Mouse (Mus musculus): ENCODE measurements around the gene Ube2h. TPM values are rescaled to one million over a fixed set of nuclear protein-coding genes. Genes with fewer than 3 reads are reported as not detected.

The Ube2h gene
- polyA plus RNA-seq, 1 experiment from 2014 or later: 35.4 TPM

DNA sequence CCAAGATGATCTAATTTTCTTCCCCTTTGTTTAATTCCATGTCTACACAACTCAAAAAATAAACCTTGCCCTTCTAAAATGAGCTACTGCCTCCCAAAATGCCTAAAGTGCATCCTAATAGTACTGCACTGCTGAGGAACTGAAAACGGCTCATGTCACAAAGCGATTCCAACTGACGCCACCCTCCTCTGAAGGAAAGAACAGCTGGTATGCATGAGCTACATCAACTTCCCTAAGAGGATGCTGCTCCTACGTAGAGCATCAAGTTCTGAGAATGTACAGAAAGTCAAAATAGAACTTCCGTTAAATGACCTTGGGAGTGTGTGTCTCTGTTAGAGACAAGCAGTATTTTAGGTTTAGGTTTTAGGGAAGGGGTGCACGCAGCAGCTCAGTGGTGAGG lies 45.1 kb downstream of the Ube2h start:
- 91% methylated on average over 6 of the region's 6 CpGs for WGBS
- DNase-seq (ENCODE audit: low spot score): no peak
- H3K27me3 ChIP-seq (replicated peaks; ENCODE audit: low read depth, poor library complexity, severe bottlenecking): no peaks in the 10 kb centered on the region
- H3K9me3 ChIP-seq: no peaks in the 10 kb centered on the region
- H3K27ac ChIP-seq (replicated peaks): no peak overlapping the region
- H3K4me1 ChIP-seq: no peaks in the 10 kb centered on the region
- H3K36me3 ChIP-seq (replicated peaks): peaks cover 78% of the 10 kb centered on the region
- H3K4me3 ChIP-seq: no peak overlapping the region

DNA sequence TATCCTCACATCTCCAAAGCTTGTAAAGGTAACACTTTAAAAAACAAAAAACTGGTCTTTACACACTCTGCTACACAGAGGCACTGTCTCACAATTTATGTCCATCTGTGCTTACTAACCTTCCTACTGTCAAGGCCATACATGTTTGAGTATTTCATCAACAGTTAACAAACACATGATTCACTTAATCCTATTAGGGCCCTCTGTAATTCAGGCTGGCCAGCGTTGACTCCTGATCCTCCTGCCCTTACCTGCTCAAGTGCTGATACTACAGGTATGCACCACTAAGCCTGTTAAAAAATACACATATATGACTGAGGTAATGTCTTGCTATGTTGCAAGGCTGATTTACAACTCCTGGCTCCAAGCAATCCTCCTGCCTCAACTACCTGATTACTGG lies 46.4 kb downstream of the Ube2h start:
- Histone ChIP-seq H3K9me3 (no peaks in the 10 kb centered on the region), H3K4me3 (no peak overlapping the region), H3K27ac (replicated peaks) (no peak overlapping the region), H3K27me3 (replicated peaks; ENCODE audit: low read depth, poor library complexity, severe bottlenecking) (no peaks in the 10 kb centered on the region), H3K4me1 (no peaks in the 10 kb centered on the region), H3K36me3 (replicated peaks) (peaks cover 85% of the 10 kb centered on the region)
- WGBS: 86% methylated on average over 1 of the region's 1 CpGs
- DNase-seq (ENCODE audit: low spot score): no peak

DNA sequence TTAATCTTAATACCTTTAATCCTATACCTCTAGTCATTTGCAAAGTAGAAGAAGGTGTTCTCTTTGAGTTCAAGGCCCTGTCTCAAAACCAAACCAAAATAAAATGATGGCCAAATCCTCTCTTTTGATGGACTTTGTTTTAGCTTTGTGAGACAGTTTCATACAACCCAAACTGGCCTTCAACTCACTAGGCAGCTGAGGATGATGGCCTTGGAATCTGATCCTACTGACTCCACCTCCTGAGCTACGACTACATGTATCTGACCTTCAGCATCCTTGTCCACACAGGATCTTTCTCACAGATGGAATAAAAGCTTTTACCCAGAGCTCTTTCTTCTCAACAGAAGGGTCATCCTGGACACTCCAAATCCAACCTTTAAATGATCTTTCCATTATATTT lies 48.5 kb downstream of the Ube2h start:
- H3K4me3 ChIP-seq: no peak overlapping the region
- peaks cover 85% of the 10 kb centered on the region for H3K36me3 ChIP-seq (replicated peaks)
- H3K27ac ChIP-seq (replicated peaks): no peak overlapping the region
- DNase-seq (ENCODE audit: low spot score): no peak
- WGBS: 83% methylated on average over 1 of the region's 1 CpGs
- no peaks in the 10 kb centered on the region for H3K4me1 ChIP-seq
- no peaks in the 10 kb centered on the region for H3K27me3 ChIP-seq (replicated peaks; ENCODE audit: low read depth, poor library complexity, severe bottlenecking)
- no peaks in the 10 kb centered on the region for H3K9me3 ChIP-seq

DNA sequence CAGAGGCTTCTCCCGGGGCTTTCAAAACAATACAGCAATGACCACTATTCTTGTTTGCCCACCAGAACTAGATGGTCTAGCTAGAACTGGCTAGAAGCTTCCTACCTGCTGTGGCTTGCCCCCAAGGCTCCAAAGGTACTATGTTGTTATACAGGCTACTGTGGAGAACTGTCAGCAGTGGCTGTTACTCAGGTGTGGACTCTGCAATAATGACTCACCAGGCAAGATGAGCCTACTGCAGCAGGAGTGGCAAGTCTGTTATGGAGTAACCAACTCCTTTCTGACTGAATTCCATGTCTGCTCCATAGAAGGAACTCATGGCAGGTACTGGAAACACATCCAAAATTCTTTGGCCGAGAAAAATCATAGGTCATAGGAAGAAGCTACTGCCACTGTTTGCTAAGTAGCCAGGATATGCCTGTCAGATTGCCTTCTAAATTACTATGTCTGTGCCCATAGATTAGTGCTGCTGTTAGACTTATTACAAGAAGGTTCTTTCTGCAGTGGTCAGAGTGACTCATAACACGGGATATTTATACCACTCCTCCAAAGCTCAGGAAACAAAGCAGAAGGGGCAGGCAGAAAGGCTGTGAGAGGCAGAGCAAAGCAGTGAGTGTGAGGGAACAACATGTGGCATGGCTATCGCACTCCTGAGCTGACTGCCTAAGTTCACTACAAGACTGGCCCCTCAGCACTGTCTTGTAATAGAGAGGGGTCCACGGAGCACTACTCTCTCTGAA lies 51.9 kb downstream of the Ube2h start:
- DNase-seq (ENCODE audit: low spot score): no peak
- no peaks in the 10 kb centered on the region for H3K27me3 ChIP-seq (replicated peaks; ENCODE audit: low read depth, poor library complexity, severe bottlenecking)
- H3K27ac ChIP-seq (replicated peaks): no peak overlapping the region
- no peak overlapping the region for H3K4me3 ChIP-seq
- H3K9me3 ChIP-seq: no peaks in the 10 kb centered on the region
- H3K4me1 ChIP-seq: no peaks in the 10 kb centered on the region
- peaks cover 62% of the 10 kb centered on the region for H3K36me3 ChIP-seq (replicated peaks)
- 96% methylated on average over 5 of the region's 5 CpGs for WGBS

DNA sequence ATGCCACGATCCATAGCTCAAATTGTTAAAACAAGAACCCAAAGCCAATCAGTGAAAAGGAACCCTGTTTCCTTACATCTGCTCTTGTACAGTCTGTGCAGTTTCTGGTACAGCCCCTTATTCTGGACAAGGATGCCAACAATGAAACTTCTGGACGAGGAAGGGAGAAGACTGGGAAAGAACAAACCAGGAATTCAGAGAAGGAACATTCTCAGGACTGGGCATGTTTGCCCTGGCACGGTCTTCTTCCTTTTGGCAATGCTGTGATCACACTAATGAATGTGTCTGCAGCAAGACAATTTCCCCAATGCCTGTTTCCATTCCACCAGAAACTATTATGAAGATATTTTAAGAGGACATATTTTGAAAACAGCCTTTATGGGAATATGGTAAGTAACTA lies 55.6 kb downstream of the Ube2h start:
- Histone ChIP-seq H3K27me3 (replicated peaks; ENCODE audit: low read depth, poor library complexity, severe bottlenecking) (no peaks in the 10 kb centered on the region), H3K4me1 (no peaks in the 10 kb centered on the region), H3K36me3 (replicated peaks) (peaks cover 36% of the 10 kb centered on the region), H3K4me3 (no peak overlapping the region), H3K27ac (replicated peaks) (no peak overlapping the region), H3K9me3 (no peaks in the 10 kb centered on the region)
- DNase-seq (ENCODE audit: low spot score): no peak
- 86% methylated on average over 3 of the region's 3 CpGs for WGBS

DNA sequence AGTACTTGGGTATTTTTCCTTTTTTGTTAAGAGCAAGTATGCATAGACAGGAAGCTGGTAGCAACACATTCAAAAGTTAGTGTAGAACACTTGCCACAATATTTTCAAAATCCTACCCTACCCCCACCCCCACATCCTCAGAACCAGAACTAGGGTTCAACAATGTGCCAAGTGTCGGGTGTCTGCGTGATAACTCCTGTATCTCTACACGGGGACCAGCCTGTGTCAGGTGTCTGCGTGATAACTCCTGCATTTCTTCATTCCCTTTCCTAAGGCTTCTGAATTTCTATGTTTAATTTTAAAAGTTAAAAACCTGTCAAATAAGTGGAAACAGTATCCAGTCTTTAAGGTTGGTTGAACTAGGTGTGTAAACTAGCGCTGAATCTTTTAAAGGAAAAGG lies 58.4 kb downstream of the Ube2h start:
- no peaks in the 10 kb centered on the region for H3K4me1 ChIP-seq
- H3K36me3 ChIP-seq (replicated peaks): peaks cover 21% of the 10 kb centered on the region
- H3K27ac ChIP-seq (replicated peaks): no peak overlapping the region
- no peak for DNase-seq (ENCODE audit: low spot score)
- H3K4me3 ChIP-seq: no peak overlapping the region
- WGBS: 92% methylated on average over 5 of the region's 5 CpGs
- H3K9me3 ChIP-seq: no peaks in the 10 kb centered on the region
- no peaks in the 10 kb centered on the region for H3K27me3 ChIP-seq (replicated peaks; ENCODE audit: low read depth, poor library complexity, severe bottlenecking)

DNA sequence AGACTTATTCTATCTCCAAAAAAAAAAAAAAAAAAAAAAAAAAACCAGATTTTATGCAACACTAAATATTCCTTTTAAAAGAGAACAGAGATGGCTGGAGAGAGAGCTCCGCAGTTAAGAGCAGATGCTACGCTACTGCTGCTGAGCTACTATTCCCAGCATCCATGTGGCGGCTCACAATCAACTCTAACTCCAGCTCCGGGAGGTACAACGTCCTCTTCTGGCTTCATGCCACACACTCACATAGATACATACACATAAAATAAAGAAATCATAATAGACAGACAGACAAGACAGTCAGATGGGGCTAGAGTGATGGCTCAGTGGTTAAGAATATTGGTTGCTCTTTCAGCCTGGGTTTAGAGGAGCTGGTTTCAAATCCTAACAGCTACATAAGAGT lies 58.9 kb downstream of the Ube2h start:
- Histone ChIP-seq H3K4me3 (no peak overlapping the region), H3K9me3 (no peaks in the 10 kb centered on the region), H3K36me3 (replicated peaks) (peaks cover 25% of the 10 kb centered on the region), H3K4me1 (no peaks in the 10 kb centered on the region), H3K27me3 (replicated peaks; ENCODE audit: low read depth, poor library complexity, severe bottlenecking) (no peaks in the 10 kb centered on the region), H3K27ac (replicated peaks) (no peak overlapping the region)
- DNase-seq (ENCODE audit: low spot score): no peak
- 95% methylated on average over 5 of the region's 5 CpGs for WGBS

DNA sequence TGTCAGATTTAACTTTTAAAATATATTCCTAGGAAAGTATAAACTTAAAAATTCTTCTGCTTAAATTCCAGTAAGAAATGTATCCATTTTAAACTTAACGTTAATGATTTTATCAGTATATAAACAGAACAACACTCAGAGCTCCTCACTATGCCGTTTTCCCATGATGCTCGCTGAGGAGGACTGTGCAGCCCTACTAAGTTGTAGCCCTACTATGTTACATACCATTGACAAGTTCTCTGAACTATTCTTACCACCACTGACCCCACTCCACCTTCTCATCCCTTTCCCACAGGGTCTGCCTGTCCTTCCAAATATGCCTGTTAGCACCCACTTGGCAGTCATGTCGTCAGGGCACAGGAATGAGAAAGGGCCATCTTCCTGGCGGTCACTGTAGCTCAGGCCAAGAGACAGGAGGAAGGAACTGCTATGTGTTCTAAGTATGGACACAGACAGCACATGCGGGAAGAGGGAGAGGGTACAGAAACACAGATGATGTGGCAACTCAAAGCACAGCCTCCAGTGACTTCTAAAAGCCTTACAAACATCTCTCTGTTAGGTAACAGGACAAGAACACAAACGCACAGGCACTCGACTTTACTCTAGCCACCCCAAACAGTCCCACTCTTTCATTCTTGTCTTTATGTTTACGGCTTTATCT lies 60.9 kb downstream of the Ube2h start:
- Histone ChIP-seq H3K27me3 (replicated peaks; ENCODE audit: low read depth, poor library complexity, severe bottlenecking) (no peaks in the 10 kb centered on the region), H3K4me3 (no peak overlapping the region), H3K36me3 (replicated peaks) (peaks cover 38% of the 10 kb centered on the region), H3K4me1 (no peaks in the 10 kb centered on the region), H3K27ac (replicated peaks) (no peak overlapping the region), H3K9me3 (no peaks in the 10 kb centered on the region)
- no peak for DNase-seq (ENCODE audit: low spot score)
- WGBS: 91% methylated on average over 9 of the region's 9 CpGs

DNA sequence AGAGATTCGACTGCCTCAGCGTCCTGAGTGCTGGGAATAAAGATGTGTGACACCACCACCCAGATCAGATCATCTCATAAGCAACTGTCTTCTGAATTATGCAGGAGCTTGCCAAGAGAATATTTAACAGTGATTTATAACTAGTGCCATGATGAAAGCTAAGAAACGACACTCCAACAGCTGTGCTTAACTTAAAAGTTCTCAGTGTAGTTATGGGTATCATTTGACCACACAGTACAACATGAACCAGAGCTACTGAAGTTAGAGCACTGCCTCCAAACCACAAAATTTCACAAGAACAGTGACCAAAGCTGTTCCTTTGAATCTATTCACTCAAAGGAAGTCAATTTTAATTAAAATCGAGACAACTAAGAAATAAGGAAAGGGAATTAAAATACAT lies 61.4 kb downstream of the Ube2h start:
- Histone ChIP-seq H3K36me3 (replicated peaks) (peaks cover 34% of the 10 kb centered on the region), H3K27ac (replicated peaks) (no peak overlapping the region), H3K9me3 (no peaks in the 10 kb centered on the region), H3K4me1 (no peaks in the 10 kb centered on the region), H3K4me3 (no peak overlapping the region), H3K27me3 (replicated peaks; ENCODE audit: low read depth, poor library complexity, severe bottlenecking) (no peaks in the 10 kb centered on the region)
- DNase-seq (ENCODE audit: low spot score): no peak
- WGBS: 93% methylated on average over 4 of the region's 4 CpGs

DNA sequence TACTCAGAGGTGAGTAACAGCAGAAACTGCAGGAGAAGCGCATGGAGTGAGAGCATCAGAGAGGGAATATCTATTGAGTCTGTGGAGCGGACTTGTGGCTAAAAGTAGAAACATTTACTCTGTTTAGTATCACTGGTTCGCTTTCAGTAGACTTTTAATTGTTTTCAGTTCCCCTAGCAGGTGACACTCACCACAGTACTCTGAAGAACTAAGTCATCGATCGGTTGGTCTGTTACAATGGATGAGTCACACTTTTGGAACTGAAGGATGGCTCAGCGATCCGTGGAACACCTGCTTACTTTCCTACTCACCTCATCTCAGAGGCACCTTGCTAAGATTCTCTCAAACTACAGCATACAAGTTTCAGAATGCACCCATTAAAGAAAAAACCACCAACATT lies 64.2 kb downstream of the Ube2h start:
- no peak overlapping the region for H3K4me3 ChIP-seq
- 93% methylated on average over 7 of the region's 7 CpGs for WGBS
- H3K4me1 ChIP-seq: no peaks in the 10 kb centered on the region
- H3K27ac ChIP-seq (replicated peaks): no peak overlapping the region
- no peak for DNase-seq (ENCODE audit: low spot score)
- H3K9me3 ChIP-seq: no peaks in the 10 kb centered on the region
- peaks cover 39% of the 10 kb centered on the region for H3K36me3 ChIP-seq (replicated peaks)
- no peaks in the 10 kb centered on the region for H3K27me3 ChIP-seq (replicated peaks; ENCODE audit: low read depth, poor library complexity, severe bottlenecking)

DNA sequence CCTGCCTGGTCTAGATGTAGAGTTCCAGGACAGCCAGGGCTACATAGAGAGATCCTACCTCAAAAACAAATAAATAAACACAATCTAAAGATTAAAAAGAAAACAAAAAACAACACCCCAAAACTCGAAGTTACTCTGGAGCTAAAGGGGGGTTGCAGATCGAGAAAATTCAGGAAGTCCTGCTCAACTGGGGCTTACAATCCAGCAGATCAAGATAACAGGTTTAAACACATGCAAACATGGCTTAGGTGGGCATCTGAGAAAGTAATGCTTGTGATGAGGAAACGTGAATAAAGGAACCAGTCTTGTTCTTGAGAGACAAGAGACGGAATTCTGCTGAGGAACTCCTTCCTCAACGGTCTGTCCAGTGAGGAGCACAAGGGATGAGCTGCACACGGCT lies 65.1 kb downstream of the Ube2h start:
- Histone ChIP-seq H3K4me3 (no peak overlapping the region), H3K4me1 (no peaks in the 10 kb centered on the region), H3K27me3 (replicated peaks; ENCODE audit: low read depth, poor library complexity, severe bottlenecking) (no peaks in the 10 kb centered on the region), H3K9me3 (no peaks in the 10 kb centered on the region), H3K27ac (replicated peaks) (no peak overlapping the region), H3K36me3 (replicated peaks) (peaks cover 41% of the 10 kb centered on the region)
- 83% methylated on average over 6 of the region's 6 CpGs for WGBS
- no peak for DNase-seq (ENCODE audit: low spot score)

DNA sequence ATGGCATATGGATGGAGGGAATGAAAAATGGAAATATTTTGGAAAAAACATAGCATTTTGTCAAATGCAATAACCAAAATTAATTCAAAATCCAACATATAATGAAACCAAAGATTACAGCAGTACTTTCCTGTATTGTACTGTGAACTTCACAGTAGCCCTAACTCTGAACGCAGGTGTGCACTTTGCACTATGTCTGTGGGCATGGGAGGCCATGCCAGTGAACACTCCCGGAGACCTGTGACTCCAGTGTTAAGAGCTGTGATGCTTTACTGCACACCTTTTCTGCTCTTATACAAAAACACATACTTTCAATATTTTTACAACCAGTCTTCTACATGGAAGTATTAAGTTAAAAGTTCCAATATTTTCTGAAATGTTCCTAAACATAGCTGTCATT lies 66.3 kb downstream of the Ube2h start:
- Histone ChIP-seq H3K4me1 (no peaks in the 10 kb centered on the region), H3K36me3 (replicated peaks) (peaks cover 50% of the 10 kb centered on the region), H3K9me3 (no peaks in the 10 kb centered on the region), H3K27ac (replicated peaks) (no peak overlapping the region), H3K27me3 (replicated peaks; ENCODE audit: low read depth, poor library complexity, severe bottlenecking) (no peaks in the 10 kb centered on the region), H3K4me3 (no peak overlapping the region)
- no peak for DNase-seq (ENCODE audit: low spot score)
- 96% methylated on average over 2 of the region's 2 CpGs for WGBS

DNA sequence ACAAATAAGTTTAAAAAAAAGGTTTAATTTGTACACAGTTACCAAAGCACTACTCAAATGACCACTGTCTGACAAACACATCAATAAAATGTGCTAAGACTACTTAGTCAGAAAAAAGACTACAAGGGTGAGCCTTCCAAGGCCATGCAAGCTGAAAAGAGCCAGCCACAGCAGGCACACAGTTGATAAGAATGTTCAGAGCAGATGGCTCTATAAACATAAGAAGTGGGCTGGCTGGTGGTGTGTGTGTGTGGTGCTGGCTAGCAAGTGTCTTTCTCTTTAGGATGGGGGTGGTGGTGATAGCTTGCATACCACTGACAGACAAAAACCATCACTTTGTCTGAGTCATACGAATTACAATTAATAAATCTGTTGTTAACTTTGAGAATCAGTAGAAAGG lies 67.8 kb downstream of the Ube2h start:
- H3K4me1 ChIP-seq: no peaks in the 10 kb centered on the region
- whole genome bisulfite sequencing: 97% methylated on average over 1 of the region's 1 CpGs
- H3K9me3 ChIP-seq: no peaks in the 10 kb centered on the region
- H3K27me3 ChIP-seq (replicated peaks; ENCODE audit: low read depth, poor library complexity, severe bottlenecking): no peaks in the 10 kb centered on the region
- no peak overlapping the region for H3K4me3 ChIP-seq
- peaks cover 56% of the 10 kb centered on the region for H3K36me3 ChIP-seq (replicated peaks)
- H3K27ac ChIP-seq (replicated peaks): no peak overlapping the region
- DNase-seq (ENCODE audit: low spot score): no peak
